Mouse (Mus musculus): ENCODE measurements around the gene Cntnap5b.

DNA sequence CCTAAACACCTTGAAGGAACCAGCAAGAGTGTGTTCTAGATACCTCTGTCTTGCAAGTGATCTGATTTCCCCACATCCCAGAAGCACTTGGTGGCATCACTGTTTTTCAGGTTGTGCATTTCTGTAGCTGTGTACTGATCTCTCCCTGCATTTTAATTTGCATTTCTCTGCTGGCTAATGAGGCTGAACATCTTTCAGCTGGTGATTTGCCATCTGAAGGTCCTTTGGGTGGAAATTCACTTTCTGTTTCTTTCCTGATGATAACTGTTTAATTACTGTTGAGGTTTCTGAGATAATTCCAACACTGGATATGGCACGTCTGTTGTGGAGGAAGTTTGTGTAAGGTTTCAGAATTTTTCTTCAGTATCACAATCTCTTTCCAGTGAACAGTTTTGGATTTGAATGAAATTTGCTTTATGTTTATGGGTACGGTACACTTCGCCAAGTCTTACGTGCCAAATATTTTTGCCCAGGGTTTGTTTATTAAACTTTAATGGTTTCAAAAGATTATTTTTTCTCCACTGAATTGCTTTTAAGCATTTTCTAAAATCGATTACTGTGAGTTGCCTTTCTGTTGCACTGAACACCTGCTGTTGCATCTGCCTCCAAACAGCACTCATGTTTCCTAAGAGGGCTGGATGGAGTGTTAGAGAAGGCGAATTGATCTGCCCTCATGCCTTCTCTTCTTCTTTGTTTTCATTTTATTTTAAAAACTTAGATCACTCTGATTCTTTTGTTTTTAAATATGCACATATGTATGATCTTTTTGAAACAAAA lies 41.0 kb downstream of the Cntnap5b start:
- TF ChIP-seq GATA1 (IDR thresholded peaks at IDR 0.05; ENCODE audit: borderline replicate concordance, low read length), result no peak
- TF ChIP-seq FLI1 (IDR thresholded peaks at IDR 0.05; ENCODE audit: low read length), result no peak
